Mouse (Mus musculus) gastrocnemius, adult 18-20 months (tissue): ENCODE data around the gene Rad54l2. TPM values are rescaled to one million over a fixed set of nuclear protein-coding genes. Genes with fewer than 3 reads are reported as not detected.

Source experiments
- total RNA-seq, 2 experiments: library from RNA; stranded (reverse); gene quantifications; 2 replicates each; pipeline ENCODE4 v1.2.3; 2021

Gene Rad54l2
- total RNA-seq, 2 experiments from 2014 or later = 6.6 to 6.9 TPM

Other genes with a start within 250 kb of the Rad54l2 start
- gene Iqcf3, start 227.6 kb downstream of the Rad54l2 start, total RNA-seq = not detected
- not detected for gene Iqcf4, start 218.2 kb downstream of the Rad54l2 start, total RNA-seq
- gene Iqcf6, start 162.6 kb downstream of the Rad54l2 start, total RNA-seq = not detected
- gene Grm2, start 133.1 kb downstream of the Rad54l2 start, total RNA-seq = not detected
- gene Tex264, start 103.3 kb downstream of the Rad54l2 start, total RNA-seq = 10 to 100 TPM; 29.8 to 30.6 TPM
- 10 to 100 TPM; 20.6 to 22.6 TPM for gene Dcaf1, start 32.7 kb upstream of the Rad54l2 start, total RNA-seq
- gene Rbm15b, start 98.2 kb upstream of the Rad54l2 start, total RNA-seq = 1 to 10 TPM; 4.3 to 5.2 TPM
- gene Manf, start 102.8 kb upstream of the Rad54l2 start, total RNA-seq = 10 to 100 TPM; 33.0 to 42.8 TPM